ENCODE assay signal across 8 mouse cellular contexts in the genomic region with DNA sequence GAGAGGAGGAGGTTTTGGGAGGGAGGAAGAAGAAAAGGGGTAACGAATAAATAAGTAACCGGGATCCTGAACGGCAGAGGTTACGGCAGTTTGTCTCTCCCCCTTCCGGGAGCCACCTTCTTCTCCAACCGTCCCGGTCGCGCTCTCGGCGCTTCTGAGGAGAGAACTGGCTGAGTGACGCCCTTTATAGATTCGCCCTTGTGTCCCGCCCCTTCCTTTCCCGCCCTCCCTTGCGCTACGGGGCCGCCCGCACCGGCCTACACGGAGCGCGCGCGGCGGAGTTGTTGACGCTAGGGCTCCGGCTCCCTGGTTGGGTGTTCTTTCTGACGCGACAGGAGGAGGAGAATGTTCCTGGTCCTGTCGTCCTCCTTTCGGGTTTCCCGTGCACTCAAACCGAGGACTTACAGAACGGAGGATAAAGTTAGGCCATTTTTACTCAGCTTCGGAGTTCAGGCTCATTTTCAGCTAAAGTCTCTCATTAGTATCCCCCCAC. TPM values are rescaled to one million over a fixed set of nuclear protein-coding genes. Genes with fewer than 3 reads are reported as not detected.
DNase-seq lines count a peak whose midpoint lies in the region; ATAC-seq and TF ChIP-seq lines count a peak whose summit lies in the region.

A gene (minus strand): TSS at position 160 of the 493 bp plus-strand sequence.

- peak; percentile 72 for TF ChIP-seq EP300 in liver, embryonic 14.5 days (IDR thresholded peaks at IDR 0.05; ENCODE audit: low read depth)
- no peak for TF ChIP-seq EP300 in stomach, postnatal 0 days (optimal IDR thresholded peaks at IDR 0.05)

- peak; percentile 17; the same call in 1 of the 2 replicates for TF ChIP-seq CTCF in liver, embryonic 14.5 days (IDR thresholded peaks at IDR 0.05; ENCODE audit: low read depth)
- TF ChIP-seq CTCF in stomach, postnatal 0 days (IDR thresholded peaks at IDR 0.05; ENCODE audit: low read depth) = peak; percentile 4; the same call in 1 of the 2 replicates

- H3K36me3 ChIP-seq in forebrain, embryonic 10.5 days (replicated peaks) = peaks cover 13% of the 10 kb centered on the region
- H3K36me3 ChIP-seq in heart, embryonic 15.5 days = no peaks in the 10 kb centered on the region
- H3K36me3 ChIP-seq in liver, embryonic 14.5 days (replicated peaks; ENCODE audit: control insufficient read depth, insufficient read depth, low read depth) = 0 out of 2 replicates have a peak, but pooled peaks cover 5% of the 10 kb centered on the region
- no peaks in the 10 kb centered on the region for H3K36me3 ChIP-seq in neural tube, embryonic 11.5 days (ENCODE audit: control insufficient read depth, insufficient read depth, low read length)
- H3K36me3 ChIP-seq in stomach, postnatal 0 days (ENCODE audit: control insufficient read depth, insufficient read depth, low read length) = no peaks in the 10 kb centered on the region

- H3K9ac ChIP-seq in heart, embryonic 15.5 days = peak within 1 kb of the TSS; percentile 64
- peak within 1 kb of the TSS; percentile 92 for H3K9ac ChIP-seq in liver, embryonic 14.5 days (replicated peaks)
- H3K9ac ChIP-seq in neural tube, embryonic 11.5 days (ENCODE audit: low read length) = peak within 1 kb of the TSS; percentile 63
- H3K9ac ChIP-seq in stomach, postnatal 0 days (ENCODE audit: low read length) = peak within 1 kb of the TSS; percentile 74

- peak; percentile 69 for ATAC-seq in CD4-positive, CD25-positive, alpha-beta regulatory T cell, adult 4 months
- ATAC-seq in heart, embryonic 15.5 days (replicated peaks; ENCODE audit: insufficient number of reproducible peaks, insufficient read depth, low FRiP score, low read depth) = peak; percentile 95
- ATAC-seq in liver, embryonic 14.5 days (ENCODE audit: insufficient read depth) = peak; percentile 92
- ATAC-seq in neural tube, embryonic 11.5 days (ENCODE audit: insufficient read depth, low FRiP score, low TSS enrichment) = peak; percentile 95
- peak; percentile 95 for ATAC-seq in stomach, postnatal 0 days (ENCODE audit: low FRiP score, low TSS enrichment)

- under 1% methylated on average over 36 of the region's 36 CpGs for WGBS in forebrain, embryonic 10.5 days
- WGBS in heart, embryonic 15.5 days = under 1% methylated on average over 31 of the region's 36 CpGs
- WGBS in liver, embryonic 14.5 days (ENCODE audit: insufficient replicate concordance) = under 1% methylated on average over 33 of the region's 36 CpGs
- 0% methylated on average over 36 of the region's 36 CpGs for WGBS in neural tube, embryonic 11.5 days
- under 1% methylated on average over 35 of the region's 36 CpGs for WGBS in stomach, postnatal 0 days

- DNase-seq in c-Kit-negative CD71-positive TER-119-positive erythroid progenitor cells, embryonic 14.5 days (ENCODE audit: low read depth, low spot score) = peak; percentile 96
- DNase-seq in forebrain, embryonic 10.5 days (ENCODE audit: extremely low spot score, low spot score) = peak; percentile 98
- DNase-seq in kidney, postnatal 25 days = peak; percentile 96 to 98
- peak; percentile 94 to 96 (median 95) for DNase-seq in liver, embryonic 14.5 days (ENCODE audit: low read depth in 3 of 3, low spot score in 3 of 3)
- peak; percentile 99 for DNase-seq in neural tube, embryonic 11.5 days (ENCODE audit: low spot score)
- peak; percentile 98 for DNase-seq in stomach, postnatal 0 days (ENCODE audit: low spot score)

- no peaks in the 10 kb centered on the region for H3K9me3 ChIP-seq in forebrain, embryonic 10.5 days
- H3K9me3 ChIP-seq in heart, embryonic 15.5 days (replicated peaks) = no peaks in the 10 kb centered on the region
- H3K9me3 ChIP-seq in liver, embryonic 14.5 days (ENCODE audit: control insufficient read depth, low read length) = no peaks in the 10 kb centered on the region
- H3K9me3 ChIP-seq in neural tube, embryonic 11.5 days (ENCODE audit: control insufficient read depth, low read length) = no peaks in the 10 kb centered on the region
- no peaks in the 10 kb centered on the region for H3K9me3 ChIP-seq in stomach, postnatal 0 days (ENCODE audit: control insufficient read depth, low read length)

- H3K4me2 ChIP-seq in heart, embryonic 15.5 days = peak within 1 kb of the TSS; percentile 77
- H3K4me2 ChIP-seq in liver, embryonic 14.5 days (ENCODE audit: low read depth) = peak within 1 kb of the TSS; percentile 82
- H3K4me2 ChIP-seq in neural tube, embryonic 11.5 days (ENCODE audit: low read depth) = peak within 1 kb of the TSS; percentile 93
- peak within 1 kb of the TSS; percentile 70 for H3K4me2 ChIP-seq in stomach, postnatal 0 days (replicated peaks; ENCODE audit: low read depth)

- H3K27me3 ChIP-seq in forebrain, embryonic 10.5 days (ENCODE audit: poor library complexity, severe bottlenecking) = no peaks in the 10 kb centered on the region
- no peaks in the 10 kb centered on the region for H3K27me3 ChIP-seq in heart, embryonic 15.5 days
- no peaks in the 10 kb centered on the region for H3K27me3 ChIP-seq in liver, embryonic 14.5 days (ENCODE audit: control insufficient read depth, insufficient read depth, low read length)
- H3K27me3 ChIP-seq in neural tube, embryonic 11.5 days (ENCODE audit: control insufficient read depth, insufficient read depth, low read length) = no peaks in the 10 kb centered on the region
- no peaks in the 10 kb centered on the region for H3K27me3 ChIP-seq in stomach, postnatal 0 days (ENCODE audit: control insufficient read depth, insufficient read depth, low read length)

- H3K27ac ChIP-seq in forebrain, embryonic 10.5 days = peak within 1 kb of the TSS; percentile 97
- peak within 1 kb of the TSS; percentile 96 for H3K27ac ChIP-seq in heart, embryonic 15.5 days
- H3K27ac ChIP-seq in liver, embryonic 14.5 days = peak within 1 kb of the TSS; percentile 97
- peak within 1 kb of the TSS; percentile 92 for H3K27ac ChIP-seq in neural tube, embryonic 11.5 days (ENCODE audit: low read depth, low read length)
- peak within 1 kb of the TSS; percentile 96 for H3K27ac ChIP-seq in stomach, postnatal 0 days (replicated peaks)

- peak within 1 kb of the TSS; percentile 66 for H3K4me3 ChIP-seq in forebrain, embryonic 10.5 days
- peak within 1 kb of the TSS; percentile 58 for H3K4me3 ChIP-seq in heart, embryonic 15.5 days
- peak within 1 kb of the TSS; percentile 79 to 88 for H3K4me3 ChIP-seq in liver, embryonic 14.5 days (ENCODE audit: insufficient read depth in 1 of 2, low read depth in 2 of 2, low read length in 2 of 2)
- peak within 1 kb of the TSS; percentile 59 for H3K4me3 ChIP-seq in neural tube, embryonic 11.5 days (ENCODE audit: low read depth, low read length)
- peak within 1 kb of the TSS; percentile 54 for H3K4me3 ChIP-seq in stomach, postnatal 0 days (ENCODE audit: low read depth, low read length)

- H3K4me1 ChIP-seq in forebrain, embryonic 10.5 days = peaks cover 59% of the 10 kb centered on the region
- peaks cover 43% of the 10 kb centered on the region for H3K4me1 ChIP-seq in heart, embryonic 15.5 days (replicated peaks)
- peaks cover 32 to 34% of the 10 kb centered on the region in 2 experiments for H3K4me1 ChIP-seq in liver, embryonic 14.5 days (replicated peaks; ENCODE audit: control insufficient read depth in 2 of 2, insufficient read depth in 2 of 2, low read length in 1 of 2)
- H3K4me1 ChIP-seq in neural tube, embryonic 11.5 days (ENCODE audit: control insufficient read depth, insufficient read depth, low read length) = peaks cover 30% of the 10 kb centered on the region
- H3K4me1 ChIP-seq in stomach, postnatal 0 days (replicated peaks; ENCODE audit: control insufficient read depth, insufficient read depth) = peaks cover 5% of the 10 kb centered on the region; the same call in 1 of the 2 replicates

RNA-seq across cellular contexts. Expression of the gene that starts here (rescaled TPM):
- polyA plus RNA-seq in CD4-positive, CD25-positive, alpha-beta regulatory T cell, adult 4 months (2017; shearing (Covaris generic)) = 10 to 100 TPM; 25.6 to 36.0 TPM
- polyA plus RNA-seq in forebrain, embryonic 10.5 days (2016; fragmentation: Nextera tagmentation; extraction: Ambion mirVana) = 32.9 and 34.5 TPM in 2 replicates
- polyA plus RNA-seq in heart, embryonic 15.5 days (2015; fragmentation: Nextera tagmentation; extraction: Ambion mirVana) = 10.9 and 18.3 TPM in 2 replicates
- polyA plus RNA-seq in liver, embryonic 14.5 days (2012; rRNA removed) = 14.3 and 16.0 TPM in 2 replicates
- polyA plus RNA-seq in liver, embryonic 14.5 days (2014; fragmentation: Nextera tagmentation; extraction: Ambion mirVana) = 19.5 and 22.4 TPM in 2 replicates
- 65.0 and 65.3 TPM in 2 replicates for polyA plus RNA-seq in neural tube, embryonic 11.5 days (2014; fragmentation: Nextera tagmentation; extraction: Ambion mirVana)
- 7.9 and 9.0 TPM in 2 replicates for polyA plus RNA-seq in stomach, postnatal 0 days (2015; fragmentation: Nextera tagmentation; extraction: Ambion mirVana)

Comparison
In these comparisons a context has a peak if more than half of its experiments do, and no peak if none do; other contexts are left out.
1. Peak in every context shown above with its lines: DNase-seq, ATAC-seq, H3K4me3 ChIP-seq and H3K27ac ChIP-seq.